Mouse (Mus musculus): Measurements from ENCODE around the gene Grb10.

Gene Grb10

DNA sequence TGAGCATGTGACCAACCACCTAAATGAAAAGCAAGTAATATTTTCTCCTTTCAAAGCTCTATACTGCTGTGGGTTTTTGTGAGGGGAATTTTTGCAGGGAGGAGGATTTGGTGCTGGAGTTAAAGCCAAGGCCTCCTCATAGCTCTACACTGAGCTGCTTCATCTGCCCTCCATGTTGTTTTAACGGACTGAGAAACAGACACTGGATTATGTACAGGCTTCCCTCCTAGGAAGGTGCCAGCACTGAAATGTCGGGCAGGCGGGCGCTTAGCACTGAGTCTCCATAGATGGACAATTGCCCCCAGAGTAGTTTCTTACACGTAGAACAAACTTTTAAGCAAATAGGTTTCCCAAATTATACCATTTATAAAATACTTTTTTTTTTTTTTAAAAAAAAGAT is 4.1 kb downstream of the Grb10 start:
- no peak for DNase-seq (ENCODE audit: low read depth, low spot score)

DNA sequence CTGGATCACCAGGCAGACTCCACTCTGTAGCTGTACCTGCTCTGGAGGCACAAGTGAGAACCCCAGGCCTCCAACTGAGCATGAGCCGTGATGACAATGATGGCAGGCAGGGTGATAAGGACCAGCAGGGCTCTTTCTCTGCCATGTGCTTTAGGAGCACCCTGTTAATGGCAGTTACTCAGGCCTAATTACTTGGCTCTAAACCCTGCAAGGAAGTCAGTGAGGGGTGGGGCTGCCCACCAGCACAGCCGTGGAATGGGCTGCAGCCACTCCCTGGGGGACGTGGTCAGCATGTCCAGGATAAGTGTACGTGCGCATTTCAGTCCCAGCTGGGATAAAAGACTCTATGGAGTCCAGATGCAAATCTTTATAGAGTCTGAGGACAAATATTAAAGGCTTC is 5.7 kb downstream of the Grb10 start:
- DNase-seq (ENCODE audit: low read depth, low spot score) = no peak

DNA sequence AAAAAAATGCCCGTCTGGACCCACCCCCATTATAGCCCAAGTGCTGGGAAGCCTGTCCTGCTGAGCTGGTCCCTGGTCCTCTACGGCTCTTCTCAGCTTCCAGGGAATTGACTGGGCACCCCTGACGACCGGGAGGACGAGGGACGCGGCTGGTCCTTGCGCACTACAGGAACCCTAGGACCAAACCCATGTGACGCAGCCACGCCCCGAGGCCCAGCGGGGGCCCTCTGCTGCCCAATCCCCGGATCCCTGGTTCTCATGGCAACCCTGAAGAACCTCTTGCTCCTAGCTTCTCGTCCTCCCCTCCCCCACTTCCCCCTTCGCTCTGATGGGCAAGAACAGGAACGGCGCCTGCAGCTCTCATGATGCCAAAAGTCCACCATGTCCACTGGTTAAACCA is 11.8 kb downstream of the Grb10 start:
- peak; percentile 57 for DNase-seq (ENCODE audit: low read depth, low spot score)

DNA sequence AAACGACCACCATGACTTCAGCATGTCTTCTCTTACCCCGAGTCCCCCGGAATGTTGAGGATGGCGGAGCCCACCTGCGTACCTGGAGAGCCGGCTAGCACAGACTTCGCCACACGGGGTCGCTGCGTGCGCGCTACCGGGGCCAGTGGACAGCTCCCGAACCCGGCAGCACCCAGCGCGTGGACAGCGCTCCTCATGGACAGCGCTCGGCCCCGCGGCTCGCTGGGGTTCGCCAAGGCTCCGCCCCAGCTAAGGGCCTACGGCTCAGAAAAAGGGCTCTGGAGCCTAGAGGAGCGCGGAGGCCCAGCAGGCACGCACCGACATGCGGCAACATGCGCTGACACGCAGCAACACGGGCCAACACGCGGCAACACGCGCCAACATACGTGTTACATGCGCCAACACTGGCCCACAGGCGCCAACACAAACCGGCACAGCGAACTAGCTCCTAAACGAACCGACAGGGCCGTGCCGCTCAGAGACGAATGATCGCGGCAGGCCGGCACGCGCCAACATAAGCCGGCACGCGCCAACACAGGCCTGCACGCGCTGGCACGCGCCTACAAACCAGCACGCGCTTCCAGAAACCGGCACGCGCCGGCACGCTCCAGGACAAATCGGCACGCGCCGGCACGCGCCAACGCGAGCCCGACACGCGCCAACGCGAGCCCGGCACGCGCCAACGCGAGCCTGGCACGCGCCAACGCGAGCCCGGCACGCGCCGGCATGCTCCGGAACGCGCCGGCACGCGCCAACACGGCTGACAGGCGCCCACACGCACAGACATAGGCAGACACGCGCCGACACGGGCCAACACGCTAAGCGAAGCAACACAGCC is 12.5 kb downstream of the Grb10 start:
- DNase-seq (ENCODE audit: low read depth, low spot score) = no peak

DNA sequence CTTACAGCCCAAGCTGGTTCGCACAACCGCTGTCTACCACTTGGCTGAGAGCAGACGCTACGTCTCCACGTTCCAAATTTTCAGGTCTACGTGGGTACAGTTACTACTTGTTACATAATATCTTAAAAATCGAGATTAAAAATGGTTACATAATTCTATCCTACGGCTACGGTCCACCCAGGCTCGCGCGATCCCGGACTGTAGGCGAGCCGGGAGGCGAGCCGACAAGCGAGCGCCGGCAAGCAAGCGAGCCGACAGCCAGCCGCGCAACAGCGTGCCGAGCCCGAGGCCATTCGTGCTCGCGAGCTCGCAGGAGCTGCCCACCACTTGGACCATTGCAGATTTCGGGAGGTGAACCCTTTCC is 13.1 kb downstream of the Grb10 start:
- no peak for DNase-seq (ENCODE audit: low read depth, low spot score)

DNA sequence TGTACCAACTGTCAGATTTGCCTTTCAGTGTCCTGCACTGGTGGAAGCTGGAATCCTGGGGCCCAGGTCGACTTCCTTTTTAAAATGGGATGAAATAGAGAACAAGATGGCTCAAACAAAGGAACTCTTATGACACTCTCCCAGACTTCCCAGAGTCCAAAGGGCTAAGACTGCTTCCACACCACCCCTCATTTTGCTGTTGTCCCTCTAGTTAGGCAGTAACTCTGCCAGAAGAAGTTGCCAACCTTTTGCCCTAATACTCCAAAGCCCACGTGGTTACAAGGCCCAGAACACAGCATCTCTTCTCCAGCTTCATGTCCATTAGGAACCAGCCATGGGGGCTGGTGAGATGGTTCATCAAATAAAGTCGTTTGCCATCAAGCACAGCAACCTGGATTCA is 15.4 kb downstream of the Grb10 start:
- DNase-seq (ENCODE audit: low read depth, low spot score) = no peak

DNA sequence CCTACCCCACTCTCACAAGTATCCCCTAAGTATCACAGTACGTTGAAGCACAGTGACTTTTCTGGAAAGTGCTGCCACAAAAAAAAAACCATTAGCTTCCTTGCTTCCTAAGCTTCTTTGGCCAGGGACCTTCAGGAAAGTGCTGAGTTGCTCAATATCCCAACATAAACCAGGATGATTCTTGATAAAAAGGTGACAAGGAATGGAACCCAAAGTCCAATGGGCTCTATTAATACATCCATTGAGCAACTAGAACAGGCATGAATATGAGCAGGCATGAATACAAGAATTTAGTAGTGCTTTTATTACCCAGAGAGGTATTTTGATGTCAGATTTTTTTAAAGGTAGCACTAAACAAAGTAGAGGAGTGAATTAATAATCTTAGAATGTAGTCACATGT is 18.8 kb downstream of the Grb10 start:
- no peak for DNase-seq (ENCODE audit: low read depth, low spot score)

DNA sequence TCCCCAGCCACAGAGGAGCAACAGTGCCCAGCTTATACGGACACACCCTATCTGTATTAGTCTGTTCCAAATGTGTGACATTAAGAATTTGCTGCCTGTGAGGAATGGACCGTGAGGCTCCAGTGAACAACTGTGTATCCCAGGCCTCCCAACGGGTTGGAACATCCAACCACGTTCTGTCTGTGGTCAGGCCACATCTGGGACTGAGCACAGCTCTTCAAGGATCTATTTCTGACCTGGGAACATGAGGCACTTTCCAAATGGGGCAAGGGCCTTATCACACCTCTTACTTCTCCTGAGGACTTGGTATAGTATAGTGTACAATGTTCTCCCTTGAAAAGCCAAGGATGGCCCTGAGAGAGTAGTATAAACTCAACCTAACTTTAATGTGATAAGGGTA is 19.9 kb downstream of the Grb10 start:
- no peak for DNase-seq (ENCODE audit: low read depth, low spot score)

DNA sequence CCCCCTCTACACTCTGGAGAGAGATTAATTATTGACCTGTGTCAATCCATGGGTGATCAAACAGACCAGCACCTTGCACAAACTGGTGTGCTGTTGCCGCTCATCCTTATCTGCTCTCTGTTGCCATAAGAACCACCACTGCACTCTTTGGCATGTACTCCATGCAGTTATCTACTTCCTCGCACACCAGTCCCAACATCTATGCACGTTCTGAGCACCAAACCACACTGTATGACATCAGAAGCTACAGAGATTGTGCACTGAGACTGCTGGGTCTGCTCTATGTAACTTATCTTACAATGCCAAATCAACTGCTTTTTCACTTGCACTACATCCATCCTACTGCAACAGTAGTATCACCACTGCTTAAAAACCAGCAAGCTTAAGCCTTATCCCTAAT is 28.4 kb downstream of the Grb10 start:
- no peak for DNase-seq (ENCODE audit: low read depth, low spot score)

DNA sequence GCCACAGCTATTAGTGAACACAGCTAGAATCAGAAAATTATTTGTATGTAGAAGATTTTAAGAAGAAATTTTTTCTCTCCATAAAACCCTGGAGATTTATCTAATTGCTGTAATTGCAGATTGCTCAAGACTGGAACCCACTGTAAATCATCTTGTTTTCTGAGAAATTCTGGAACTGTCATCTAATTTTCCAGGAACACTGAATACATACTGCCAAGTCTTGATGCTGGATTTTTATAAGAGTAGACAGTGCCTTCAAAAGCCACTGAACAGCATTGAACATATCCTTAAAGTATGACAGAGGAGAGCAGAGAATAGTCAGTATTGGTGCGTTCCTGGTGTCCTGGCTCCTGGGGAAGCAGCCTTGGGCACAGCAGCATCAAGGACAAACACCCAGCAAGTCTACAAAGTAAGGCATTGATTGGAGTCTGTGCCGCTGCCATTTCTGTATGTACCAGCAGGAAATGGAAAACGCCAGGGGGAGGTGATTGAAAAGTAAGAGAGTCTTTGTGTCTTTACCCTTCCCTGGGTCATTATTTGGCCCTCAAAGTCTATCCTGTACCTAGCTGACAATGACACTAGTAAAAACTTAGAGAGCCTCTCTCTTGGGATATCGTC is 38.1 kb downstream of the Grb10 start:
- no peak for DNase-seq (ENCODE audit: low read depth, low spot score)

DNA sequence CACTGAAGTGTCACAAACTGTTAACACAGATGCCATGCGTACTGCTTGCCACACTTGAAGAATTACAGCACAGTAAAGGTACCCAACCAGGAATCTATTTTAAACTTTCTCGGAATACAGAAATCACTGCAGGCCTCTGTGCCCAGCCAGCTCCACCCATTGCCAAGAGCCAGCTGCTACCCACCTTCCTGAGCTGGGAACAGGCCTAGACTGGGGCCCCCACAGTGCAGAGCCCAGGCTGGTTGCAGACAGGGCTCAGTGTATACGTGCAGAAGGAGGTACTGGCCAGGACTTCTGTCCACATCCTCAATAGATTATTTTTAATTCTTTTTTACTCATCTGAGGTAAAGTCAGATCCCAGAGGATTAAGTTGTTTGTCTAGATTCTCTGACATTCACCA is 39.6 kb downstream of the Grb10 start:
- DNase-seq (ENCODE audit: low read depth, low spot score) = no peak

DNA sequence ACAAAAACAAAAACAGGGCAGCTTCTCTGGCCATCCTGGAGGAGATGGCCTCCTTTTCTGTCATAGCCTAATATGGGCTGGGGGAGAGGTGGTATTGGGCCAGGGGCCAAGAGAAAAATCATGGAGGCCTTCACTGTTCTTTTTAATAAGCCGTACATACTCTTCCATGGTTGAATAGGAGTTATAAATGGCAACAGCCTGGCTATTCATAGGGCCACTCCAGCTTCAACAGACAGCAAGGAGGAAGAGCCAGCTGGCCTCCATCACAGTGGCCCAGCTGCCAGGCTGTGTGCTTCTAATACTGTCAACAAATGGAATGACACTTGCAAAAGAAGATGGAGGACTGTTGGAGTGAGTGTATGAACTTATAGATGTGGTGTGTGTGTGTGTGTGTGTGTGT is 41.4 kb downstream of the Grb10 start:
- DNase-seq (ENCODE audit: low read depth, low spot score) = no peak

DNA sequence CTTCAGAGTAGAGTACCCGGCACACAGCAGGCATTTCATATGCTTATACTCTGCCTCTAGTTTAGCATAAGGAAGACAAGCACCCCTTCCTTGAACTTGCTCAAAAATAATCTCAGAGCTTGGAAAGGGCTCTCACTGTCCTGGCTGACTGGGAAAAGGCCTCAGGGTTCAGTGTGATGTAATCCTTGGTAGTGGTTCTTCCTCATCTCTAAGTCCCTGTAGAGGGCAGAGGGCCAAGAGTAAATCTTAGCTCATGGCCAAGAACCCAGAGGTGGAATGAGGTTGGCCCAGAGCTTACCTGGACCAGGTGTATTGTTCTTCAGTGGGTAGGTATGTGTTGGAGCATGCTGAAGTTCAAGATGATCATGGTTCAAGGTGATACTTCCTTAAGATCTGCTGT is 43.1 kb downstream of the Grb10 start:
- DNase-seq (ENCODE audit: low read depth, low spot score) = no peak

DNA sequence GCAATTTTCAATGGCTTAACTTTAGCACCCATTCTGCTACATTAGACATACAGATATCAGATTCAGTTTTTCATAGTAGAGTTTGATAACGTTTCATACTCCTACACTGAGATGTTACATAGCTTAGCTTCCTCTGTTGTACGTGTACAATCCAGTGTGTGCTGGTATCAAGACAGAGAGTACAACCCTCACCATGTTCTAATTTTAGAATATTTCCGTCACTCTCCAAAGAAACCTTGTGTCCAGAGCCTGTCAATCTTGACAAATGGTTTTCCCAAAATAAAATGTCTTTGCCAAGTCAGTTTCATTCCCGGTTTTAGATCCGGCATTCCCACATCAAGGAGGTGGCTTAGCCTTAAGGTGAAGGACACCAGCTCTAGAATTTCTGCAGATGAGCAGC is 44.7 kb downstream of the Grb10 start:
- DNase-seq (ENCODE audit: low read depth, low spot score) = no peak

DNA sequence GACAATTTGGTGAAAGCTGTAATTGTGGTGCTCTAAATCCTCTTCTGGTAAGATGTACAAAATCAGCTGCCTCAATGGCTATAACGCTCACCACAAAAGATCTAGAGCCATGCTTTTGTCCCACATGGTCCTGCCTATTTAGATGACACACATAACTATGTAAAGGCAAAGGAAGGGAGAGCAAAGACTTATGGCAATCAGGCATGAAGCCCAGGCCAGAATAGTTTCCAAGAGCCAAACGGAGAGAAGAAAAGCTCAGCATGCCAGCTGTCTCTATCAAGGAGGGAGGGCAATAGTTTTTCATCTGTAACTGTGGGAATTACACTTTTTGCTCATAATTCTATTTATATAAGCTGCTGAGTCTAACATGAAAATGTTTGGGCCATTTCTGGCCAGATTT is 45.3 kb downstream of the Grb10 start:
- DNase-seq (ENCODE audit: low read depth, low spot score) = no peak

DNA sequence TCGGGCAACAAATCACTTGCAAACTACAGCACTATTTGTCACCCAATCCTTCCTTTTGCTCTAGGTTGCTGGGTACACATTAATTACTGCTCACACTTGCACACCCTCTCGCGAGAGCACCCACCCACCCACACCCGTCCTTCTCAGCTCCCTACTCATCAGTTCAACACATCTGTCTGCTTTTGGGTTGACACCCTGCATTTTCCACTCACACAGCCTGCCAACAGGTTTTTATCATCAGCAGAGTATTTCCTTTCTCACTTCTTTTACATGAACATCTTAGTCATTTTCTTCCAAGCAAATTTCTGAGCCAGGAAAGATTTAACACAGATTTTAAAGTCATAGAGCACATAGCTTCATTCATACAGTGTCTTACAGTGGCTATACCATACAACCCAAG is 48.6 kb downstream of the Grb10 start:
- DNase-seq (ENCODE audit: low read depth, low spot score) = no peak

DNA sequence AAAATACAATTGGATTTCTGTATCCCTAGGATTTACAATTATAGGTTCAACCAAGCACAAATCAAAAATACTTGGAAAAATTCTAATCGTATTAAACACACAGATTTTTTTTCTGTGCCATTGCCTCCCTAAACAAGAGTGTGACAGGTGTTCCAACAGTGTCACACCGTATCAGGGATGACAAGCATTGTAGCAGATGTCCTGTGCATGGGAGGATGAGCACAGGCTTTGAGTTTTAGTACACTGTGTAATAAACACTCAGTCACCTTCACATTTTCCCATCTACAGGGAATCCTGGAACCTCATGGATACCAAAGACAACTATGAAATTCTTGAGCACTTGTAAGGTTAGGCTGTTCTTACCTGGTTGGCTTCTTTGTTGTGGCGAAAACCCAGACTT is 51.2 kb downstream of the Grb10 start:
- DNase-seq (ENCODE audit: low read depth, low spot score) = no peak

DNA sequence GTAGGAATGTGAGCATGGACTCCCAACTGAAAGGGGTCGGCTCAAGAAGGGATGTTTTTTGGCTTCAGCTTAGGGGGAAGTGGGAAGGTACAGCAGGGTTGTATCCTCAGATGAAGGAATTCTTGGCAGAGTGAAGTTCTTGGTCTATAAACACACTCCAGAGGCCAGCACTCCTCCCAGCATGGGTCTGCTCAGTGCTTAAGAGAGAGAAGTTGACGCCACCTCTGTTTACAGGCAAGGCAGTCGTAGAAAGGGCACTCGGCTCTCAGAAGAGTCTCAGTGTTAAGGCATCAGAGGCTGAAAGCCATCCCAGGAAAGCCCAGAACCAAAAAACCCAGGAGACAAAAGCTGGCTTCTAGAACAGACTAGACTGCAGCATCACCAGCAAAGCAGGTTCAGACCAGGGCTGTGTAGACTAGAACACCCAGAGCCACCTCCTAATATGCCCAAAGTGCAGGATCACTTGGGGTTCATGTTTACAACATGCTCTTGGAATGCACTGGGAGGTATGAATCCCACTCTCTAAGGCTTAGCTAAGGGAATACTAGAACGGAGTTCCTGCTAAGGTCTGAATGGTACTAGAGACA is 59.8 kb downstream of the Grb10 start:
- no peak for DNase-seq (ENCODE audit: low read depth, low spot score)

DNA sequence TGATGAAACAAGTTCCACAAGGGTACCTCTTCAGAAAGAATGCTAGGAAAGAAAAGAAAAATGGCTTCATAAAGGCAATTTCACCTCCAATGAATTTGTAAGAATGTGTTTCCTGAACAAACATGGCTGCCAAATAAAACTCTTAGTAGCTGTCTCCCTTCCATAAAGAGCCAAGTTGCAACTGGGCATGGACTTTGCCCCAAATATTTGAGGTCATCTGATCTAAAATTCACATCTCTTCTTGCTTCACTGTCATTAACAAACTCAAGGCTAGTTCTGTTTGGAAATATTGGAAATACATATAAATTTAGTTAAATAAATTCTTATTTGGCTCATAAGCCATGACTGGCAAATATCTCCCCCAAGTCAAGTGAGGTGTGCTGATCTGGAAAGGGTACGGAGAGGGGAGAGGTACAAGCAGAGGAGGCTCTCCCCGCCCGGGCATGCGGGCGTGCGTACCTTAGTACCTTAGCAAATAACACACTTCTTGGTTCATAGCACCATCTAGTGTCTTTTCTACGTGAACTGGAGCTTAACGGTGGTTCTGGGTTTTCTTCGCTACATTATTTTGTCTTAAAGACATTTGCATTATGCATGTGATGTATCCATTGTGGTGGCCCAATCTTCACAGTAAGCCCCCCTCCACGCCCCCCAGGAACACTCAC is 63.8 kb downstream of the Grb10 start:
- no peak for DNase-seq (ENCODE audit: low read depth, low spot score)

DNA sequence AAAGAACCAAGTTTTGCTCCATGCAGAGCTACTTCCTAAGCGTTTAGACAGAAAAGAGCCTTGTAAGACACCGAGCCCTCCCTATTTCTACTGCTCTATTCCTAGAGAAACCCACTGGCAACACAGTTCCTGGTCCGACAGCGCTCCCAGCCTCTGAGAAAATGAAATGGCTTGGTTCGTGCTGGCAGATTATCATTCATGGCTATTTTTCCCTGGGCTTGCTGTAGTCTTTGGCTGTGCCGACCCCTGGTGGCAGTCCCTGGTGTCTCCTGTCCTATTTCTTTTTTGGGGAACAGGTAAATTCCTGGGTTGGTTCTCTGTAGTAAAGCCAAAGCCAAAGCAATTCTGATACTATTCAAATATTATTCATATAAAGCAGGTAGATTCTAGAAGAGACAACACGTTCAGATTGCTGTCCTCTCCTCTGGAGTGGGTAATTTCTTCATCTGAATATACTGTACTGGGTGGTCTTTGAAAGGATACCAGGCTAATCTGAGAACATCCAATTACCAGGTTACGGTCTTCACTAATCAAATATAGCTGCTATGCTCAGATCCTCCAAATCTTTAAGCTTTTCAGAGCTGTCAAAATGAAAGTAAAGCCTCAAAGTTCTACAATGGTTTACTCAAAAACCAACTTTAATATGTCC is 65.0 kb downstream of the Grb10 start:
- no peak for DNase-seq (ENCODE audit: low read depth, low spot score)

DNA sequence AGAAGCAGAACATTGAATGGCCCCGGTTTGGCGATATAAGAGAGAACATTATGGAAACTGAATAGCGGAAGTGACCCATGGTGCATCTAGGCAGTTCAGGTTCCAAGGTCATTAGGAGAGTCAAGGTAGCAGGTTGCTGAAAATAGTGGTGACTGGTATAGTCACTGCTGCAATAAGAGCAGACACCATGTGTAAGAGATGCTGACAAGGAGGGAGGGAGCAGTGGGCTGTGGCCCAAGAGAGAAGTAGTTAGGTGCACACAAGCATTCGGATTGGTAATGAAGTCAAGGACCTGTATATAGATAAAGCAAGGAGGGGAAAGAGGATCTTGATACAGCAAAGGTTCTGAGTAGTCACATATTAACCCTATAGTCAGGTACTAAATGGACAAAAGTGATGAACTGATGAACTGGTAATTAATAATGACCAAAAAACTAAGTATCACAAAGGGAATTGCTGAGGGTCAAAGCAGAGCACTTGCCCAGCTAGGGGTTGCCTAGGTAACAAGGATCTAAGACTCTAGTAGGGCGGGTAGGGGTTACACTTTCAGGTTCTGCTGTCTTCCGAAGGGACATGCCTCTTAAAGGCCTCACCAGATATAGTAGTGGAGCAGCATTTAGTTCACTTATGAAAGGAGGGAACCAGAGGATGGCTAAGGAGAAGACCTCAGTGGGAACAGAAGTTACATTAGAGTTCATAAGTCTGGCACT is 65.9 kb downstream of the Grb10 start:
- DNase-seq (ENCODE audit: low read depth, low spot score) = no peak

DNA sequence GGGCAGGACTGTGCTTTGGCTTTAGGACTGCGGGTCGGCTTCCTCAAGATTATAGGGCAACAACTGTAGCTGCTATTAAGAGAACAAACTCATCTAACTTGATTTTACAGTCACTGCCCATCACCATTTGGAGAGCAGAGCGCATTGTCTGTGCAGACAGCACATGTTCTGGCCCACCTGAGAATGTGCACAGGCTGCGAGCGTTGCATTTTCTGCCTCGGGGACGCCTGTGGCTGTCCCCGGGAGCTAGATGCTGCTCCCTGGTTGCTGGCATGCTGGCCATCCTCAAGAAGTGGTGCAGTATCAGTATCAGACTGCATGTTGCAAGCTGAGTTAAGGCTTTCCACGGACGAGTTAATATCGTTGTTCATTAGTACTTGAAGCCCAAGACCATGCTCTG is 68.2 kb downstream of the Grb10 start:
- DNase-seq (ENCODE audit: low read depth, low spot score) = no peak

Measured in telencephalon, adult 2 months (tissue).